Mouse (Mus musculus): Measurements from ENCODE around the gene Ly6g6f. TPM values are rescaled to one million over a fixed set of nuclear protein-coding genes. Genes with fewer than 3 reads are reported as not detected.
A peak's percentile ranks its signal among the peaks of the same experiment; 100 is the strongest.
"Not testable (repeated sequence)": the region's sequence is repeated elsewhere in the genome, so short reads cannot be mapped to it uniquely, and the experiment has no call there.

Gene Ly6g6f
- under 1 TPM in 1 of 2 experiments, not detected in 1; 0.29 TPM for polyA plus RNA-seq (2017; shearing (Covaris generic))

GRCm38 (mm10) chr17:35085208-35085865 lies at the start of gene Ly6g6f:
Ly6g6f (minus strand) TSS chr17:35085610.
- ATAC-seq, result no peak

- peak; percentile 79 for ATAC-seq
Observed at GRCm38 (mm10) chr17:35134801-35135590, 49.6 kb upstream of the Ly6g6f start, which contains the start of gene Bag6. Bag6 (plus strand) TSS chr17:35135178.

GRCm38 (mm10) chr17:35133517-35133916 lies 48.1 kb upstream of the Ly6g6f start:
- no peak for ATAC-seq

- no peak for ATAC-seq
Observed at GRCm38 (mm10) chr17:35132174-35132560, 46.8 kb upstream of the Ly6g6f start.

- no peak for ATAC-seq
Observed at GRCm38 (mm10) chr17:35131500-35132173, 46.2 kb upstream of the Ly6g6f start, which contains the start of gene Apom. Apom (minus strand) TSS chr17:35132050.

GRCm38 (mm10) chr17:35131038-35131437 lies 45.6 kb upstream of the Ly6g6f start:
- no peak for ATAC-seq

- ATAC-seq, result no peak
Observed at GRCm38 (mm10) chr17:35128996-35129395, 43.6 kb upstream of the Ly6g6f start.

- no peak for ATAC-seq
Observed at GRCm38 (mm10) chr17:35127017-35127416, 41.6 kb upstream of the Ly6g6f start.

- peak; percentile 47 for ATAC-seq
Observed at GRCm38 (mm10) chr17:35126206-35126611, 40.8 kb upstream of the Ly6g6f start, which contains the start of gene D17H6S53E. D17H6S53E (plus strand) TSS chr17:35126373.

- no peak for ATAC-seq
Observed at GRCm38 (mm10) chr17:35125578-35125977, 40.2 kb upstream of the Ly6g6f start.

- no peak for ATAC-seq
Observed at GRCm38 (mm10) chr17:35125081-35125480, 39.7 kb upstream of the Ly6g6f start.

- not testable (repeated sequence) for ATAC-seq
Observed at GRCm38 (mm10) chr17:35124261-35124896, 39.0 kb upstream of the Ly6g6f start.

- not testable (repeated sequence) for ATAC-seq
Observed at GRCm38 (mm10) chr17:35123287-35123686, 37.9 kb upstream of the Ly6g6f start.

GRCm38 (mm10) chr17:35121871-35122303 lies 36.5 kb upstream of the Ly6g6f start, which contains the start of gene Csnk2b:
Csnk2b (minus strand) TSS chr17:35122053.
- ATAC-seq, result peak; percentile 1

- ATAC-seq, result peak; percentile 91
Observed at GRCm38 (mm10) chr17:35121143-35121799, 35.9 kb upstream of the Ly6g6f start, which contains the start of gene Gpank1. Gpank1 (plus strand) TSS chr17:35121455.

GRCm38 (mm10) chr17:35120745-35121142 lies 35.3 kb upstream of the Ly6g6f start:
- ATAC-seq, result no peak

- peak; percentile 32 for ATAC-seq
Observed at GRCm38 (mm10) chr17:35115046-35116019, 29.9 kb upstream of the Ly6g6f start, which contains the start of gene Ly6g5b. Ly6g5b (minus strand) TSS chr17:35115428.

GRCm38 (mm10) chr17:35111774-35112173 lies 26.4 kb upstream of the Ly6g6f start:
- no peak for ATAC-seq

- no peak for ATAC-seq
Observed at GRCm38 (mm10) chr17:35108097-35108496, 22.7 kb upstream of the Ly6g6f start, which contains the start of gene Ly6g5c. Ly6g5c (plus strand) TSS chr17:35108279.

GRCm38 (mm10) chr17:35106522-35106921 lies 21.1 kb upstream of the Ly6g6f start:
- ATAC-seq, result no peak
